ENCODE assay signal across 16 mouse cellular contexts in genomic region chr4:124526822-124527221, GRCm38 (mm10).
DNase-seq lines count a peak whose midpoint lies in the region; ATAC-seq and TF ChIP-seq lines count a peak whose summit lies in the region.
"Had no signal": no experiment of that assay in that cellular context is flagged by ENCODE, and none has a peak within 500 bp of the region (broad histone marks: within the 10 kb centered on the region; RNA-seq: fewer than 3 reads in every experiment).

No protein-coding gene starts in this region.

- no peaks in the 10 kb centered on the region for H3K9me3 ChIP-seq in kidney, embryonic 16.5 days (ENCODE audit: low read length)
- H3K9me3 ChIP-seq: forebrain, embryonic 12.5 days; intestine, embryonic 15.5 days; lung, embryonic 15.5 days had no signal

- 11% methylated on average over 10 of the region's 10 CpGs for WGBS in kidney, adult 2 months
- 7% methylated on average over 10 of the region's 10 CpGs for WGBS in kidney, embryonic 16.5 days

- no peaks in the 10 kb centered on the region for H3K27me3 ChIP-seq in kidney, adult 2 months (replicated peaks; ENCODE audit: control insufficient read depth, insufficient read depth, low read length)
- H3K27me3 ChIP-seq in kidney, embryonic 16.5 days (ENCODE audit: insufficient read depth, low read length): peaks cover 25% of the 10 kb centered on the region
- H3K27me3 ChIP-seq: intestine, embryonic 15.5 days had no signal

- no peak overlapping the region for H3K4me2 ChIP-seq in kidney, embryonic 16.5 days (replicated peaks; ENCODE audit: low read depth, low read length)
- H3K4me2 ChIP-seq: forebrain, embryonic 12.5 days; intestine, embryonic 15.5 days; lung, embryonic 15.5 days had no signal

- H3K9ac ChIP-seq in kidney, embryonic 16.5 days (replicated peaks; ENCODE audit: low read length): no peak overlapping the region
- H3K9ac ChIP-seq: forebrain, embryonic 12.5 days; intestine, embryonic 15.5 days; lung, embryonic 15.5 days had no signal

- no peak overlapping the region for H3K4me3 ChIP-seq in kidney, adult 2 months (ENCODE audit: insufficient read depth, low read depth, low read length)
- no peak overlapping the region for H3K4me3 ChIP-seq in kidney, embryonic 16.5 days (ENCODE audit: low read length)
- no peak overlapping the region for H3K4me3 ChIP-seq in gastrocnemius, adult 2 months
- H3K4me3 ChIP-seq: forebrain, embryonic 12.5 days; intestine, embryonic 15.5 days; lung, embryonic 15.5 days; megakaryocyte, embryonic 14.5 days had no signal

- intact Hi-C loops in gastrocnemius, adult 2 months (cut with DNase I): no loop called here
- intact Hi-C loops in left cerebral cortex, postnatal 4 days (cut with DNase I): no loop called here

- DNase-seq in kidney, adult 11 months: peak; percentile 17
- DNase-seq in kidney, adult 2 months: no peak
- DNase-seq in embryo, embryonic 11 days: peak; percentile 43
- DNase-seq in mesoderm, embryonic 11.5 days (ENCODE audit: low read depth, low spot score): peak; percentile 32
- no peak for DNase-seq in gastrocnemius, adult 2 months
- no peak for DNase-seq in layer of hippocampus, postnatal 25 days (ENCODE audit: extremely low spot score in 1 of 2, low spot score in 1 of 2)
- DNase-seq in left cerebral cortex, postnatal 4 days: no peak
- DNase-seq: adrenal gland, postnatal 36 days; cerebellum, postnatal 10 days; gastrocnemius, postnatal 14 days; thymus, postnatal 4 days had no signal

- TF ChIP-seq CTCF in kidney, adult 2 months (conservative IDR thresholded peaks at IDR 0.05; ENCODE audit: insufficient read depth, insufficient read length, low read depth, low read length): no peak
- TF ChIP-seq CTCF in gastrocnemius, adult 2 months (IDR thresholded peaks at IDR 0.05): no peak

- no peak for TF ChIP-seq POLR2A in kidney, adult 2 months (IDR thresholded peaks at IDR 0.05; ENCODE audit: low read depth, low read length)

- peak; percentile 83; the same call in 1 of the 2 replicates for ATAC-seq in kidney, embryonic 16.5 days (ENCODE audit: low FRiP score, low TSS enrichment)
- ATAC-seq: intestine, embryonic 15.5 days had no signal

- H3K36me3 ChIP-seq in kidney, adult 2 months (ENCODE audit: control insufficient read depth, insufficient read depth, low read length): no peaks in the 10 kb centered on the region
- no peaks in the 10 kb centered on the region for H3K36me3 ChIP-seq in kidney, embryonic 16.5 days (ENCODE audit: insufficient read depth, low read length)
- H3K36me3 ChIP-seq: forebrain, embryonic 12.5 days; intestine, embryonic 15.5 days; lung, embryonic 15.5 days had no signal

- H3K27ac ChIP-seq in kidney, adult 2 months (ENCODE audit: insufficient read depth, low read depth, low read length): no peak overlapping the region
- no peak overlapping the region for H3K27ac ChIP-seq in kidney, embryonic 16.5 days (ENCODE audit: low read length)
- no peak overlapping the region for H3K27ac ChIP-seq in gastrocnemius, adult 2 months
- H3K27ac ChIP-seq: forebrain, embryonic 12.5 days; intestine, embryonic 15.5 days; lung, embryonic 15.5 days had no signal

- no peaks in the 10 kb centered on the region for H3K4me1 ChIP-seq in kidney, adult 2 months (ENCODE audit: control insufficient read depth, insufficient read depth, low read length)
- H3K4me1 ChIP-seq in kidney, embryonic 16.5 days (ENCODE audit: insufficient read depth, low read length): peaks cover 22% of the 10 kb centered on the region
- H3K4me1 ChIP-seq: megakaryocyte, embryonic 14.5 days had no signal

Comparison
In these comparisons a context has a peak if more than half of its experiments do, and no peak if none do; other contexts are left out.
1. DNase-seq: peak in kidney, adult 11 months (single experiment), embryo, embryonic 11 days (single experiment) and mesoderm, embryonic 11.5 days (single experiment); none in kidney, adult 2 months (single experiment), gastrocnemius, adult 2 months (single experiment), layer of hippocampus, postnatal 25 days (0 of 2) and left cerebral cortex, postnatal 4 days (single experiment).